Mouse (Mus musculus): ENCODE results near the gene 4932438H23Rik. TPM values are rescaled to one million over a fixed set of nuclear protein-coding genes. Genes with fewer than 3 reads are reported as not detected.

The 4932438H23Rik gene
- total RNA-seq, 1 experiment: 0.36 TPM

- DNase-seq (ENCODE audit: low read depth, low spot score): no peak
- Histone ChIP-seq H3K9me3 (ENCODE audit: control insufficient read depth, insufficient read depth, low read depth, low read length) (no peaks in the 10 kb centered on the region), H3K9ac (ENCODE audit: insufficient read depth, low read depth, low read length, poor library complexity, severe bottlenecking) (no peak overlapping the region), H3K4me1 (ENCODE audit: control insufficient read depth in 2 of 2, insufficient read depth in 2 of 2, low read length in 2 of 2, poor library complexity in 1 of 2) (no peaks in the 10 kb centered on the region), H3K27ac (ENCODE audit: insufficient read depth, low read depth, low read length, poor library complexity, severe bottlenecking) (no peak overlapping the region), H3K36me3 (ENCODE audit: control insufficient read depth, insufficient read depth, low read length, poor library complexity, severe bottlenecking) (no peaks in the 10 kb centered on the region), H3K4me3 (ENCODE audit: insufficient read depth in 1 of 2, low read depth in 1 of 2, low read length in 2 of 2, poor library complexity in 1 of 2, severe bottlenecking in 1 of 2) (no peak overlapping the region)
- TF ChIP-seq CHD2 (IDR thresholded peaks at IDR 0.05; ENCODE audit: low read depth, low read length): no peak
- TF ChIP-seq MAFK (IDR thresholded peaks at IDR 0.05; ENCODE audit: insufficient read depth, low read depth, low read length): no peak
- no peak for TF ChIP-seq ZNF384 (IDR thresholded peaks at IDR 0.05; ENCODE audit: low read depth, low read length)
- no peak for TF ChIP-seq ZC3H11A (IDR thresholded peaks at IDR 0.05; ENCODE audit: borderline replicate concordance, low read depth, low read length)
- no peak for TF ChIP-seq HCFC1 (IDR thresholded peaks at IDR 0.05; ENCODE audit: borderline replicate concordance, insufficient read depth, low read length)
- in situ Hi-C loops (cut with MboI; ENCODE audit: low sequenced_read_pairs in 2 of 2, unreplicated experiment in 2 of 2): no loop called here
Observed at GRCm38 (mm10) chr16:91128431-91128830, 33.5 kb upstream of the 4932438H23Rik start.

DNA sequence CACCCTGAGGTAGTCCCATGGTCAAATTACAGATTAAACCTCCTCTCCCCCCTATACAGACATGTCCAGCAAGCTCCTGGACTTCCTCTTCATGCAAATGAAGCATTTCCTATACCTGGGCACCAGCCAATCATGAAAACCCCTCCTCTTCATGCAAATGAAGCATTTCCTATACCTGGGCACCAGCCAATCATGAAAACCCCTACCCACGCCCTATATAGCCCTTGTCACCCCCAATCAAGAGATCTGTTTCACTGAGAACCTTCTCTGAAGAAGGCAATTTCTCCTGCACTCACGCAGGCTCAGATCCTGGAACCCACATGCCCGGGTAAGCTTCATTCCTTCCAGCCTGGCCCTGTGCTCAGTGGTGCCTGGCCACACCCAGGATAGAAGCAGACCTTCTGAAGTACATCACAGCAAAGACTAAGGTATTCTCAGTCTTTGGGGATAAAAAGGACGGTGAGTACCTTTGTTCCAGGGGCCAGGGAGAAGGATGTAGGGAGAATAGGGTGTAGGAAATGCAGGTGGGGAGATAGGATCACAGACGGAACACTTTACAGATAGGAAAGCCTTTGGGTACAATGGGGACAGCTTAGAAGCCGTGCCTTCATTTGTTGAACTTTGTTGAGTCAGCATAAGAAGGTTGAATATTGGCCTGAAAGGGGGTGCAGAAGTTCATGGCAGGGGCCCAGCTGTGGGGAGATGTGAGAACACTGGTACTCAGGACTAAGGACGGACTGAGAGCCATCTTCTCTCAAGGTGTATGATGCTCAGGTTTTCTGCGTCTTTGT is 32.0 kb upstream of the 4932438H23Rik start:
- Histone ChIP-seq H3K36me3 (ENCODE audit: control insufficient read depth, insufficient read depth, low read length, poor library complexity, severe bottlenecking) (no peaks in the 10 kb centered on the region), H3K27ac (ENCODE audit: insufficient read depth, low read depth, low read length, poor library complexity, severe bottlenecking) (no peak overlapping the region), H3K4me3 (ENCODE audit: insufficient read depth in 1 of 2, low read depth in 1 of 2, low read length in 2 of 2, poor library complexity in 1 of 2, severe bottlenecking in 1 of 2) (no peak overlapping the region), H3K9ac (ENCODE audit: insufficient read depth, low read depth, low read length, poor library complexity, severe bottlenecking) (no peak overlapping the region), H3K9me3 (ENCODE audit: control insufficient read depth, insufficient read depth, low read depth, low read length) (no peaks in the 10 kb centered on the region), H3K4me1 (ENCODE audit: control insufficient read depth in 2 of 2, insufficient read depth in 2 of 2, low read length in 2 of 2, poor library complexity in 1 of 2) (no peaks in the 10 kb centered on the region)
- in situ Hi-C loops (cut with MboI; ENCODE audit: low sequenced_read_pairs in 2 of 2, unreplicated experiment in 2 of 2): no loop called here
- TF ChIP-seq ZNF384 (IDR thresholded peaks at IDR 0.05; ENCODE audit: low read depth, low read length): no peak
- no peak for TF ChIP-seq ZC3H11A (IDR thresholded peaks at IDR 0.05; ENCODE audit: borderline replicate concordance, low read depth, low read length)
- no peak for TF ChIP-seq CHD2 (IDR thresholded peaks at IDR 0.05; ENCODE audit: low read depth, low read length)
- no peak for DNase-seq (ENCODE audit: low read depth, low spot score)

DNA sequence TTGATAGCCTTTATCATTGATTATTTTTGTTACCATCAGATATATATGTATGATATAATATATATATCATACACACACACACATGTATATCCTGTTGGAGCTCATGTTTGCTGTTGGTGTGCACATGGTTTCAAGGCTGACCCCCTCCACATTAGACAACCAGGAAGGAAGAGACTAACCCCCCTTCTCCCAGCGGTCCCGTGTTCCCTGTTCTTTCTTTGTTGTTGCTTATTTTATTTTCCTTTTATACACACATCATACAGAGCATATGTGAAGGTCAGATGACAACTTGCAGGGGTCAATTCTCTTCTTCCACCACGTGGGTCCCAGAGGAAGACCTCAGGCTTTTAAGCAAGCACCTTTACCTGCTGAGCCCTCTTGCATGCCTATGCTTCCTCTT is 29.3 kb upstream of the 4932438H23Rik start:
- Histone ChIP-seq H3K36me3 (ENCODE audit: control insufficient read depth, insufficient read depth, low read length, poor library complexity, severe bottlenecking) (no peaks in the 10 kb centered on the region), H3K27ac (ENCODE audit: insufficient read depth, low read depth, low read length, poor library complexity, severe bottlenecking) (no peak overlapping the region), H3K4me3 (ENCODE audit: insufficient read depth in 1 of 2, low read depth in 1 of 2, low read length in 2 of 2, poor library complexity in 1 of 2, severe bottlenecking in 1 of 2) (no peak overlapping the region), H3K9ac (ENCODE audit: insufficient read depth, low read depth, low read length, poor library complexity, severe bottlenecking) (no peak overlapping the region), H3K9me3 (ENCODE audit: control insufficient read depth, insufficient read depth, low read depth, low read length) (no peaks in the 10 kb centered on the region), H3K4me1 (ENCODE audit: control insufficient read depth in 2 of 2, insufficient read depth in 2 of 2, low read length in 2 of 2, poor library complexity in 1 of 2) (no peaks in the 10 kb centered on the region)
- TF ChIP-seq HCFC1 (IDR thresholded peaks at IDR 0.05; ENCODE audit: borderline replicate concordance, insufficient read depth, low read length) (no peak), CHD2 (IDR thresholded peaks at IDR 0.05; ENCODE audit: low read depth, low read length) (no peak), ZC3H11A (IDR thresholded peaks at IDR 0.05; ENCODE audit: borderline replicate concordance, low read depth, low read length) (no peak), ZNF384 (IDR thresholded peaks at IDR 0.05; ENCODE audit: low read depth, low read length) (no peak), MAFK (IDR thresholded peaks at IDR 0.05; ENCODE audit: insufficient read depth, low read depth, low read length) (no peak)
- no peak for DNase-seq (ENCODE audit: low read depth, low spot score)
- in situ Hi-C loops (cut with MboI; ENCODE audit: low sequenced_read_pairs in 2 of 2, unreplicated experiment in 2 of 2): no loop called here

DNA sequence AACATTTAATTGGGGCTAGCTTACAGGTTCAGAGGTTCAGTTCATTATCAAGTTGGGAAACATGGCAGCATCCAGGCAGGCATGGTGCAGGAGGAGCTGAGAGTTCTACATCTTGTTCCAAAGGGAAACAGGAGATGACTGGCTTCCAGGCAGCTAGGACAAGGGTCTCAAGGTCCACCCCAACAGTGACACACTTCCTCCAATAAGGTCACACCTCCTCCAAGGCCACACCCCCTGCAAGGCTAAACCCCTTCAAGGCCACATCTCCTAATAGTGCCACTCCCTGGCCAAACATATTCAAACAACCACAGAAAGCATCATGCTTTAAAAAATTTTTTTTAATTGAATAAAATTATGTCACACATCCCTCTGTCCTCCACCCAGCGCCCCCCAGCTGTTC is 28.9 kb upstream of the 4932438H23Rik start:
- Histone ChIP-seq H3K27ac (ENCODE audit: insufficient read depth, low read depth, low read length, poor library complexity, severe bottlenecking) (no peak overlapping the region), H3K4me3 (ENCODE audit: insufficient read depth in 1 of 2, low read depth in 1 of 2, low read length in 2 of 2, poor library complexity in 1 of 2, severe bottlenecking in 1 of 2) (no peak overlapping the region), H3K4me1 (ENCODE audit: control insufficient read depth in 2 of 2, insufficient read depth in 2 of 2, low read length in 2 of 2, poor library complexity in 1 of 2) (no peaks in the 10 kb centered on the region), H3K9ac (ENCODE audit: insufficient read depth, low read depth, low read length, poor library complexity, severe bottlenecking) (no peak overlapping the region), H3K36me3 (ENCODE audit: control insufficient read depth, insufficient read depth, low read length, poor library complexity, severe bottlenecking) (no peaks in the 10 kb centered on the region), H3K9me3 (ENCODE audit: control insufficient read depth, insufficient read depth, low read depth, low read length) (no peaks in the 10 kb centered on the region)
- in situ Hi-C loops (cut with MboI; ENCODE audit: low sequenced_read_pairs in 2 of 2, unreplicated experiment in 2 of 2): no loop called here
- DNase-seq (ENCODE audit: low read depth, low spot score): no peak
- TF ChIP-seq ZC3H11A (IDR thresholded peaks at IDR 0.05; ENCODE audit: borderline replicate concordance, low read depth, low read length): no peak

DNA sequence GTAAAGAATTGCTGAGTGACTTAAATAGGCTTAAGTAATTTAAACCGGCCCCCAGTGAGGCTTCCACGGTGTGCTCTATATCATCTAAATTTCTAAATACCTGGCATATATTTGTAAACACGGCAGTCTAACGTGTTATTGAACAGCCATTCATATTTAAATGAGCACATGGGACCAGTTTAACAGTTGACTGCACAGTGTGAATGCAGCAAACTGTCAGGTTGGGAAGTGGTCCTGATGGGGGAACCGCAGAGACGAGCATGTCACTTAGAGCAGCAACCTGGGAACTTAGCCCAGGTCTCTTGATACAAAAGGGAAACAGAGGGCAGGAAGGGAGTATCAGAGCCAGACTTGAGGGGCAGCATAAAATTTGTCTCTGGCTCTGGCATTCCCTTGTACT is 25.0 kb upstream of the 4932438H23Rik start:
- H3K9me3 ChIP-seq (ENCODE audit: control insufficient read depth, insufficient read depth, low read depth, low read length): no peaks in the 10 kb centered on the region
- H3K4me3 ChIP-seq (ENCODE audit: insufficient read depth in 1 of 2, low read depth in 1 of 2, low read length in 2 of 2, poor library complexity in 1 of 2, severe bottlenecking in 1 of 2): no peak overlapping the region
- H3K4me1 ChIP-seq (ENCODE audit: control insufficient read depth in 2 of 2, insufficient read depth in 2 of 2, low read length in 2 of 2, poor library complexity in 1 of 2): no peaks in the 10 kb centered on the region
- in situ Hi-C loops (cut with MboI; ENCODE audit: low sequenced_read_pairs in 2 of 2, unreplicated experiment in 2 of 2): no loop called here
- no peak for TF ChIP-seq ZNF384 (IDR thresholded peaks at IDR 0.05; ENCODE audit: low read depth, low read length)
- no peak for TF ChIP-seq HCFC1 (IDR thresholded peaks at IDR 0.05; ENCODE audit: borderline replicate concordance, insufficient read depth, low read length)
- TF ChIP-seq MAFK (IDR thresholded peaks at IDR 0.05; ENCODE audit: insufficient read depth, low read depth, low read length): no peak
- no peak for TF ChIP-seq CHD2 (IDR thresholded peaks at IDR 0.05; ENCODE audit: low read depth, low read length)
- no peak for TF ChIP-seq ZC3H11A (IDR thresholded peaks at IDR 0.05; ENCODE audit: borderline replicate concordance, low read depth, low read length)
- H3K27ac ChIP-seq (ENCODE audit: insufficient read depth, low read depth, low read length, poor library complexity, severe bottlenecking): no peak overlapping the region
- no peak overlapping the region for H3K9ac ChIP-seq (ENCODE audit: insufficient read depth, low read depth, low read length, poor library complexity, severe bottlenecking)
- DNase-seq (ENCODE audit: low read depth, low spot score): no peak
- H3K36me3 ChIP-seq (ENCODE audit: control insufficient read depth, insufficient read depth, low read length, poor library complexity, severe bottlenecking): no peaks in the 10 kb centered on the region

Measured in ES-E14 (cell line).